Mouse (Mus musculus) small intestine, adult 2 months (tissue): ENCODE measurements at regions not wholly inside any gene's neighbourhood (a gene's known extent, or its start where the extent isn't known, plus 50 kb on each side); places are given as distances from the start of the nearest gene placed in this dataset.

ENCODE experiments used
- CTCF ChIP-seq: fragments of 200-500 bp; IDR thresholded peaks from 2 replicates; pipeline ENCODE4 v1.5.1; 2012; ENCODE audit warnings: low read depth, mild to moderate bottlenecking, control low read depth, inconsistent platforms, low read length, moderate library complexity, mixed read lengths; ENCODE audit not compliant: insufficient replicate concordance, insufficient read length; ENCODE audit errors: extremely low read depth
- POLR2A ChIP-seq: fragments of 200-500 bp; IDR thresholded peaks from 2 replicates; pipeline ENCODE4 v1.6.1; 2012; ENCODE audit warnings: low read depth, mild to moderate bottlenecking, control low read depth, inconsistent platforms, low read length, moderate library complexity

DNA sequence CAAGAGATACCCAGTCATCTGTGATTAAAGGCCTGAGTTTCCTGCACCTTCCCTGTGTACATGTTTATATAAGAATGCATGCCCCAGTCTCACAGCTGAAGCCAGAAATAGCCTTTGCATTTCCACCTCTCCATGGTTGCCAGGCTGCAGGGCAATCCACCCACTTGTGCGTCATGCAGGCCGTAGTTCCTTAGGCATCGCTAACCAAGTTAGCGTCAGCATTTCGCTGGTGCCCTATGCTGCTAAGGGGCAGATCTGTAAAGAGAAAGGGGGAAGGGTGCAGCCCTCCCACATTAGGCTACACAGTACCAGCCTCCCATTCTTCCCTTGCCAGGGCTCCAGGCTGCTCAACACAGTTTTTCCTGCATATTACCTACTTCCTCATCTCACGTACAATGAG is 155.6 kb upstream of the Actbl2 start:
- no peak for TF ChIP-seq CTCF
- TF ChIP-seq POLR2A = no peak
